Mouse (Mus musculus): ENCODE data around the gene Tsen2. TPM values are rescaled to one million over a fixed set of nuclear protein-coding genes. Genes with fewer than 3 reads are reported as not detected.
A peak's percentile ranks its signal among the peaks of the same experiment; 100 is the strongest.

The Tsen2 gene
- polyA plus RNA-seq, 1 experiment from 2014 or later, result 9.4 TPM

GRCm38 (mm10) chr6:115538645-115539429 is 5.6 kb upstream of the Tsen2 start:
- H3K4me3 ChIP-seq (replicated peaks), result no peak overlapping the region
- peaks cover 26% of the 10 kb centered on the region for H3K4me1 ChIP-seq (replicated peaks)
- WGBS (ENCODE audit: insufficient replicate concordance), result 16% methylated on average over 26 of the region's 26 CpGs
- ATAC-seq (ENCODE audit: insufficient read depth), result peak; percentile 11; the same call in 1 of the 2 replicates
- peak overlapping the region; percentile 59 for H3K4me2 ChIP-seq
- H3K9ac ChIP-seq, result no peak overlapping the region
- no peaks in the 10 kb centered on the region for H3K9me3 ChIP-seq (replicated peaks)
- H3K27me3 ChIP-seq, result no peaks in the 10 kb centered on the region
- no peak overlapping the region for H3K27ac ChIP-seq (replicated peaks)
- H3K36me3 ChIP-seq (replicated peaks), result no peaks in the 10 kb centered on the region

- ATAC-seq (ENCODE audit: insufficient read depth), result no peak
- H3K27ac ChIP-seq (replicated peaks), result peak overlapping the region; percentile 9; the same call in 1 of the 2 replicates
- no peaks in the 10 kb centered on the region for H3K27me3 ChIP-seq
- H3K9me3 ChIP-seq (replicated peaks), result no peaks in the 10 kb centered on the region
- no peak overlapping the region for H3K9ac ChIP-seq
- H3K4me3 ChIP-seq (replicated peaks), result no peak overlapping the region
- no peaks in the 10 kb centered on the region for H3K36me3 ChIP-seq (replicated peaks)
- H3K4me2 ChIP-seq, result no peak overlapping the region
- H3K4me1 ChIP-seq (replicated peaks), result peaks cover 48% of the 10 kb centered on the region
- WGBS (ENCODE audit: insufficient replicate concordance), result 31% methylated on average over 6 of the region's 6 CpGs
Measured at GRCm38 (mm10) chr6:115541676-115542275, 2.7 kb upstream of the Tsen2 start.

GRCm38 (mm10) chr6:115542341-115542740 is 2.1 kb upstream of the Tsen2 start:
- Histone ChIP-seq H3K4me3 (replicated peaks) (no peak overlapping the region), H3K4me2 (no peak overlapping the region), H3K36me3 (replicated peaks) (no peaks in the 10 kb centered on the region), H3K9me3 (replicated peaks) (no peaks in the 10 kb centered on the region), H3K27me3 (no peaks in the 10 kb centered on the region), H3K27ac (replicated peaks) (no peak overlapping the region), H3K9ac (no peak overlapping the region), H3K4me1 (replicated peaks) (peaks cover 48% of the 10 kb centered on the region)
- no peak for ATAC-seq (ENCODE audit: insufficient read depth)
- WGBS (ENCODE audit: insufficient replicate concordance), result 63% methylated on average over 3 of the region's 3 CpGs

GRCm38 (mm10) chr6:115546276-115546675 is 1.8 kb downstream of the Tsen2 start:
- no peaks in the 10 kb centered on the region for H3K27me3 ChIP-seq
- H3K27ac ChIP-seq (replicated peaks), result no peak overlapping the region
- H3K9me3 ChIP-seq (replicated peaks), result no peaks in the 10 kb centered on the region
- H3K4me1 ChIP-seq (replicated peaks), result peaks cover 53% of the 10 kb centered on the region
- no peak overlapping the region; the same call in 1 of the 2 replicates for H3K4me2 ChIP-seq
- WGBS (ENCODE audit: insufficient replicate concordance), result 61% methylated on average over 5 of the region's 5 CpGs
- no peak overlapping the region for H3K9ac ChIP-seq
- no peak for ATAC-seq (ENCODE audit: insufficient read depth)
- no peak overlapping the region for H3K4me3 ChIP-seq (replicated peaks)
- H3K36me3 ChIP-seq (replicated peaks), result peaks cover 26% of the 10 kb centered on the region

- ATAC-seq (ENCODE audit: insufficient read depth), result no peak
- 68% methylated on average over 5 of the region's 5 CpGs for WGBS (ENCODE audit: insufficient replicate concordance)
- Histone ChIP-seq H3K4me3 (replicated peaks) (no peak overlapping the region), H3K4me2 (no peak overlapping the region), H3K27me3 (no peaks in the 10 kb centered on the region), H3K9me3 (replicated peaks) (no peaks in the 10 kb centered on the region), H3K36me3 (replicated peaks) (peaks cover 30% of the 10 kb centered on the region), H3K9ac (no peak overlapping the region), H3K27ac (replicated peaks) (no peak overlapping the region), H3K4me1 (replicated peaks) (0 out of 2 replicates have a peak, but pooled peaks cover 4% of the 10 kb centered on the region)
Measured at GRCm38 (mm10) chr6:115555485-115555884, 11.0 kb downstream of the Tsen2 start.

- Histone ChIP-seq H3K9me3 (replicated peaks) (no peaks in the 10 kb centered on the region), H3K9ac (no peak overlapping the region), H3K4me2 (no peak overlapping the region), H3K4me3 (replicated peaks) (no peak overlapping the region), H3K27me3 (no peaks in the 10 kb centered on the region), H3K27ac (replicated peaks) (no peak overlapping the region), H3K36me3 (replicated peaks) (peaks cover 35% of the 10 kb centered on the region), H3K4me1 (replicated peaks) (0 out of 2 replicates have a peak, but pooled peaks cover 4% of the 10 kb centered on the region)
- 75% methylated on average over 2 of the region's 2 CpGs for WGBS (ENCODE audit: insufficient replicate concordance)
- no peak for ATAC-seq (ENCODE audit: insufficient read depth)
Measured at GRCm38 (mm10) chr6:115558176-115558575, 13.7 kb downstream of the Tsen2 start.

GRCm38 (mm10) chr6:115559651-115560632 is 15.5 kb downstream of the Tsen2 start:
- 63% methylated on average over 21 of the region's 21 CpGs for WGBS (ENCODE audit: insufficient replicate concordance)
- H3K36me3 ChIP-seq (replicated peaks), result peaks cover 31% of the 10 kb centered on the region
- H3K27ac ChIP-seq (replicated peaks), result no peak overlapping the region
- H3K9ac ChIP-seq, result no peak overlapping the region
- H3K27me3 ChIP-seq, result no peaks in the 10 kb centered on the region
- no peaks in the 10 kb centered on the region for H3K9me3 ChIP-seq (replicated peaks)
- no peak overlapping the region for H3K4me2 ChIP-seq
- H3K4me1 ChIP-seq (replicated peaks), result 0 out of 2 replicates have a peak, but pooled peaks cover 4% of the 10 kb centered on the region
- no peak for ATAC-seq (ENCODE audit: insufficient read depth)
- H3K4me3 ChIP-seq (replicated peaks), result no peak overlapping the region

GRCm38 (mm10) chr6:115565479-115566045 is 21.1 kb downstream of the Tsen2 start:
- H3K4me1 ChIP-seq (replicated peaks), result no peaks in the 10 kb centered on the region
- H3K4me3 ChIP-seq (replicated peaks), result no peak overlapping the region
- no peak overlapping the region for H3K9ac ChIP-seq
- H3K36me3 ChIP-seq (replicated peaks), result peaks cover 61% of the 10 kb centered on the region
- H3K27ac ChIP-seq (replicated peaks), result no peak overlapping the region
- WGBS (ENCODE audit: insufficient replicate concordance), result 70% methylated on average over 6 of the region's 6 CpGs
- no peaks in the 10 kb centered on the region for H3K9me3 ChIP-seq (replicated peaks)
- H3K4me2 ChIP-seq, result no peak overlapping the region
- no peaks in the 10 kb centered on the region for H3K27me3 ChIP-seq
- no peak for ATAC-seq (ENCODE audit: insufficient read depth)

GRCm38 (mm10) chr6:115574171-115574570 is 29.7 kb downstream of the Tsen2 start:
- Histone ChIP-seq H3K4me1 (replicated peaks) (no peaks in the 10 kb centered on the region), H3K27me3 (no peaks in the 10 kb centered on the region), H3K9me3 (replicated peaks) (no peaks in the 10 kb centered on the region), H3K9ac (no peak overlapping the region), H3K4me2 (no peak overlapping the region), H3K36me3 (replicated peaks) (peaks cover 52% of the 10 kb centered on the region), H3K27ac (replicated peaks) (no peak overlapping the region), H3K4me3 (replicated peaks) (no peak overlapping the region)
- ATAC-seq (ENCODE audit: insufficient read depth), result no peak
- WGBS (ENCODE audit: insufficient replicate concordance), result 74% methylated on average over 7 of the region's 7 CpGs

GRCm38 (mm10) chr6:115577407-115577806 is 32.9 kb downstream of the Tsen2 start:
- Histone ChIP-seq H3K9me3 (replicated peaks) (no peaks in the 10 kb centered on the region), H3K4me3 (replicated peaks) (no peak overlapping the region), H3K27me3 (no peaks in the 10 kb centered on the region), H3K4me1 (replicated peaks) (no peaks in the 10 kb centered on the region), H3K4me2 (no peak overlapping the region), H3K9ac (no peak overlapping the region), H3K36me3 (replicated peaks) (peaks cover 39% of the 10 kb centered on the region), H3K27ac (replicated peaks) (no peak overlapping the region)
- 60% methylated on average over 5 of the region's 5 CpGs for WGBS (ENCODE audit: insufficient replicate concordance)
- ATAC-seq (ENCODE audit: insufficient read depth), result no peak
